Mouse (Mus musculus): ENCODE results near the gene Kcna7.

DNA sequence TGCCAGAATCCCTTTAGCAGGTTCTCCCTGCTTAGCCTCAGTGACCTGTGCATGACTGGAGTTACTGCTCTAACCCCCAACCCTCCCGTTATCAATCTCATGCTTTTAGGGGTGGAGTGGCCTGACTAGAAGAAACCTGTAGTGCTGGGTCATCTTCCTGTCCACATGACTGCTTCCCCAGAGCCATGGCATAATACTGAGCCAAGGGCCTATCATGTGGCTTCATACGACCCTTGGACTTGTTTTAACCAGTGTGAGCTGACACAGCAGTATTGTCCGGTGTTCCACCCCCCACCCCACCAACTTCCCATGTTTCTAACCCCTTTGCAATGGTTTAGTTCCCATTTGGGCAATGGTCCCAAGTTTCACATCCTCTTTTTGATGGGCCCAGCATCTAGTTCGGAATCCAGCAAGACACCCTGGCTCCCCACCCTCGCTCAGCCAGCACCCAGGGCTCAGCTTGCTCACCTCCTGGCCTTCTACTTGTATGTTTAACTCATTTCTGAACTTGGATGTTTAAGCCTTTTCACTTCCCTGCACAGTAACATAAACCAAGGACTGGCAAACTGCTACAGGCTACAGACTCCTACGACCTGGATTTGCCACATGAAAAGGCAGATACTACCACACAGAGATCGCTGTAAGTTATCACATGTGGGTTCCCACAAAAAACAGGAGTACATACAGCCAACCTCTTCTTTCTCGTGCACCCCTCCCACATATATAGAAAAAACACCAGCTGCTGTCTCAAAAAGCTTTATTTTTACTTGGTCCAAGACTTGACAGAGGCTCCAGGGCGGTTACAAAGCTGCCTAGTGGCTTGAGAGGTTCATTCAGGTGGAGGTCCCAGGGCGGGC, 52.0 kb downstream of the Kcna7 start:
- TF ChIP-seq CTCF (IDR thresholded peaks at IDR 0.05; ENCODE audit: borderline replicate concordance, extremely low read depth, insufficient read depth, insufficient read length) (no peak), POLR2A (IDR thresholded peaks at IDR 0.05; ENCODE audit: borderline replicate concordance, extremely low read depth, insufficient read depth, insufficient read length, poor library complexity, severe bottlenecking) (no peak)
